Mouse (Mus musculus) forebrain, embryonic 12.5 days (tissue): ENCODE results near the gene Gm49380. TPM values are rescaled to one million over a fixed set of nuclear protein-coding genes. Genes with fewer than 3 reads are reported as not detected.

Experiments
- ATAC-seq: fragments of 200-750 bp; cut with Nextera tagmentation; 2 replicates; pipeline ENCODE4 v1.8.0; 2017; ENCODE audit warnings: moderate TSS enrichment; ENCODE audit not compliant: low FRiP score
- H3K27ac ChIP-seq: fragments of 300-500 bp; sonication (generic); 2 replicates; pipeline ENCODE4 v1.5.1; 2016; ENCODE audit warnings: mild to moderate bottlenecking
- H3K27me3 ChIP-seq: fragments of 300-500 bp; sonication (generic); 2 replicates; pipeline ENCODE4 v1.6.1; 2016; ENCODE audit warnings: mild to moderate bottlenecking
- H3K36me3 ChIP-seq: fragments of 300-500 bp; sonication (generic); replicated peaks from 2 replicates; pipeline ENCODE4 v1.6.1; 2016; ENCODE audit warnings: mild to moderate bottlenecking
- H3K4me1 ChIP-seq: fragments of 300-500 bp; sonication (generic); 2 replicates; pipeline ENCODE4 v1.6.1; 2016
- H3K4me2 ChIP-seq: fragments of 300-500 bp; sonication (generic); 2 replicates; pipeline ENCODE4 v1.6.1; 2016; ENCODE audit warnings: mild to moderate bottlenecking, moderate library complexity
- H3K4me3 ChIP-seq: fragments of 300-500 bp; sonication (generic); replicated peaks from 2 replicates; pipeline ENCODE4 v1.5.1; 2016; ENCODE audit warnings: mild to moderate bottlenecking
- H3K9ac ChIP-seq: fragments of 300-500 bp; sonication (generic); 2 replicates; pipeline ENCODE4 v1.6.1; 2016; ENCODE audit warnings: mild to moderate bottlenecking
- H3K9me3 ChIP-seq: fragments of 300-500 bp; sonication (generic); 2 replicates; pipeline ENCODE4 v1.6.1; 2016
- WGBS: fragments of 180-500 bp; shearing (Covaris S2); methylation state at CpG from one replicate; pipeline ENCODE4 v1.1.7; 2016; 5-methylcytosine and 5-hydroxymethylcytosine counted together
- polyA plus RNA-seq: library from polyadenylated mRNA; unstranded; fragments of >200 nt; fragmentation: Nextera tagmentation; extraction: Ambion mirVana; gene quantifications from 2 replicates; pipeline ENCODE4 v1.2.1, GENCODE M21; 2016

Gm49380 gene
- polyA plus RNA-seq, 1 experiment from 2014 or later: 0.14 TPM

- Histone ChIP-seq H3K36me3 (no peaks in the 10 kb centered on the region), H3K9ac (no peak overlapping the region), H3K4me2 (no peak overlapping the region), H3K27ac (no peak overlapping the region), H3K4me3 (no peak overlapping the region), H3K27me3 (peaks cover 63% of the 10 kb centered on the region), H3K9me3 (no peaks in the 10 kb centered on the region), H3K4me1 (peaks cover 15% of the 10 kb centered on the region)
- WGBS: 83% methylated on average over 5 of the region's 5 CpGs
- ATAC-seq: no peak
Measured at GRCm38 (mm10) chr9:44045884-44046272, 67.4 kb downstream of the Gm49380 start.

GRCm38 (mm10) chr9:44045158-44045883 is 68.0 kb downstream of the Gm49380 start:
- Histone ChIP-seq H3K4me3 (no peak overlapping the region), H3K27ac (no peak overlapping the region), H3K4me1 (peaks cover 15% of the 10 kb centered on the region), H3K4me2 (no peak overlapping the region), H3K36me3 (no peaks in the 10 kb centered on the region), H3K27me3 (peaks cover 64% of the 10 kb centered on the region), H3K9ac (no peak overlapping the region), H3K9me3 (no peaks in the 10 kb centered on the region)
- WGBS: 61% methylated on average over 3 of the region's 3 CpGs
- ATAC-seq: no peak

GRCm38 (mm10) chr9:44044426-44045157 is 68.7 kb downstream of the Gm49380 start:
- Histone ChIP-seq H3K4me3 (no peak overlapping the region), H3K9ac (no peak overlapping the region), H3K27ac (no peak overlapping the region), H3K4me1 (peaks cover 15% of the 10 kb centered on the region), H3K27me3 (peaks cover 64% of the 10 kb centered on the region), H3K4me2 (no peak overlapping the region), H3K36me3 (no peaks in the 10 kb centered on the region), H3K9me3 (no peaks in the 10 kb centered on the region)
- ATAC-seq: no peak
- 40% methylated on average over 14 of the region's 14 CpGs for WGBS

DNA sequence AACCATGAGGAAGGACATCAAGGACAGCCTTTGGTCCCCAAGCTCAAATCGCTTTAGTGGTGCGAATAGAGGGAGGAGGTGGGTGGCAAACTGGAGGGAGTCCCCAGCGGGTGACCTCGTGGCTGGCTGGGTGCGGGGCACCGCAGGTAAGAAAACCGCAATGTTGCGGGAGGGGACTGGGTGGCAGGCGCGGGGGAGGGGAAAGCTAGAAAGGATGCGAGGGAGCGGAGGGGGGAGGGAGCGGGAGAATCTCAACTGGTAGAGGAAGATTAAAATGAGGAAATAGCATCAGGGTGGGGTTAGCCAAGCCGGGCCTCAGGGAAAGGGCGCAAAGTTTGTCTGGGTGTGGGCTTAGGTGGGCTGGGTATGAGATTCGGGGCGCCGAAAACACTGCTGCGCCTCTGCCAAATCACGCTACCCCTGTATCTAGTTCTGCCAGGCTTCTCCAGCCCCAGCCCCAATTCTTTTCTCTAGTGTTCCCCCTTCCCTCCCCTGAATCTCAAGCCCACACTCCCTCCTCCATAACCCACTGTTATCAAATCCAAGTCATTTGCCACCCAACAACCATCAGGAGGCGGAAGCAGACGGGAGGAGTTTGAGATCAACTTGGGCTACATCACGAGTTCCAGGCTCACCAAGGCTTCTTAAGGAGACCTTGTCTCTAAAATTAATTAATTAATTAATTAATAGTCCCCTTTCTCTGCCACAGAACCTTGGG is 69.4 kb downstream of the Gm49380 start:
- Histone ChIP-seq H3K4me2 (peak overlapping the region; percentile 58), H3K36me3 (no peaks in the 10 kb centered on the region), H3K4me3 (peak overlapping the region; percentile 36), H3K4me1 (peaks cover 15% of the 10 kb centered on the region), H3K9ac (peak overlapping the region; percentile 36), H3K27ac (no peak overlapping the region), H3K9me3 (no peaks in the 10 kb centered on the region), H3K27me3 (peaks cover 64% of the 10 kb centered on the region)
- WGBS: 4% methylated on average over 23 of the region's 23 CpGs
- no peak for ATAC-seq

DNA sequence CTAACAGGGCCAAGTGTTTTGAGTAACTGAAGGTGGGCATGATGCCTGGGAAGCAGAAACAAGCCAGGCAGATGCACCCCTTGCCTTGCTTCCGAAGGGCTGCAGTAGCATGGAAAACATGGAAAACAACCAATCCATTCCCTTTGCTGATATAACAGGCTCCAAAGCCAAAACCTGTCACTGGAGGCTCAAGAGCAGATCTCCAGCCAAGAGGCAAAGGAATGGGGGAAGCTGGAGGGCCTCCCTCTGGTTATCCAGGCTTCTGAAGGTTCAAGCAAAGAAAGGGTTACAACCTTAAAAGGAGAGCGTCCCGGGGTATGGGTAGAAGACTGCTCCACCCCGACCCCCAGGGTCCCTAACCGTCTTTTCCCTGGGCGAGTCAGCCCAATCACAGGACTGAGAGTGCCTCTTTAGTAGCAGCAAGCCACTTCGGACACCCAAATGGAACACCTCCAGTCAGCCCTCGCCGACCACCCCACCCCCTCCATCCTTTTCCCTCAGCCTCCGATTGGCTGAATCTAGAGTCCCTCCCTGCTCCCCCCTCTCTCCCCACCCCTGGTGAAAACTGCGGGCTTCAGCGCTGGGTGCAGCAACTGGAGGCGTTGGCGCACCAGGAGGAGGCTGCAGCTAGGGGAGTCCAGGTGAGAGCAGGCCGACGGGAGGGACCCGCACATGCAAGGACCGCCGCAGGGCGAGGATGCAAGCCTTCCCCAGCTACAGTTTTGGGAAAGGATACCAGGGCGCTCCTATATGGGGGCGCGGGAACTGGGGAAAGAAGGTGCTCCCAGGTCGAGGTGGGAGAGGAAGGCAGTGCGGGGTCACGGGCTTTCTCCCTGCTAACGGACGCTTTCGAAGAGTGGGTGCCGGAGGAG is 70.2 kb downstream of the Gm49380 start, which contains the start of gene Thy1:
Thy1 (plus strand) TSS at position 549 of the 872 bp plus-strand sequence.
- H3K36me3 ChIP-seq: no peaks in the 10 kb centered on the region
- H3K4me1 ChIP-seq: peaks cover 15% of the 10 kb centered on the region
- no peak for ATAC-seq
- no peaks in the 10 kb centered on the region for H3K9me3 ChIP-seq
- H3K9ac ChIP-seq: peak within 1 kb of the TSS; percentile 36
- under 1% methylated on average over 30 of the region's 30 CpGs for WGBS
- peak within 1 kb of the TSS; percentile 58 for H3K4me2 ChIP-seq
- H3K27me3 ChIP-seq: peaks cover 64% of the 10 kb centered on the region
- peak within 1 kb of the TSS; percentile 36 for H3K4me3 ChIP-seq
- H3K27ac ChIP-seq: no peak within 1 kb of the TSS

- H3K9me3 ChIP-seq: no peaks in the 10 kb centered on the region
- H3K27ac ChIP-seq: no peak overlapping the region
- H3K4me2 ChIP-seq: no peak overlapping the region
- H3K36me3 ChIP-seq: no peaks in the 10 kb centered on the region
- WGBS: 90% methylated on average over 1 of the region's 1 CpGs
- peaks cover 62% of the 10 kb centered on the region for H3K27me3 ChIP-seq
- H3K4me1 ChIP-seq: peaks cover 15% of the 10 kb centered on the region
- no peak overlapping the region for H3K9ac ChIP-seq
- no peak for ATAC-seq
- no peak overlapping the region for H3K4me3 ChIP-seq
Measured at GRCm38 (mm10) chr9:44042396-44042680, 71.0 kb downstream of the Gm49380 start.

GRCm38 (mm10) chr9:44041511-44042395 is 71.5 kb downstream of the Gm49380 start:
- H3K36me3 ChIP-seq: no peaks in the 10 kb centered on the region
- peaks cover 15% of the 10 kb centered on the region for H3K4me1 ChIP-seq
- no peaks in the 10 kb centered on the region for H3K9me3 ChIP-seq
- no peak overlapping the region for H3K4me2 ChIP-seq
- no peak overlapping the region for H3K4me3 ChIP-seq
- 73% methylated on average over 7 of the region's 7 CpGs for WGBS
- no peak overlapping the region for H3K27ac ChIP-seq
- no peak overlapping the region for H3K9ac ChIP-seq
- peaks cover 58% of the 10 kb centered on the region for H3K27me3 ChIP-seq
- no peak for ATAC-seq

DNA sequence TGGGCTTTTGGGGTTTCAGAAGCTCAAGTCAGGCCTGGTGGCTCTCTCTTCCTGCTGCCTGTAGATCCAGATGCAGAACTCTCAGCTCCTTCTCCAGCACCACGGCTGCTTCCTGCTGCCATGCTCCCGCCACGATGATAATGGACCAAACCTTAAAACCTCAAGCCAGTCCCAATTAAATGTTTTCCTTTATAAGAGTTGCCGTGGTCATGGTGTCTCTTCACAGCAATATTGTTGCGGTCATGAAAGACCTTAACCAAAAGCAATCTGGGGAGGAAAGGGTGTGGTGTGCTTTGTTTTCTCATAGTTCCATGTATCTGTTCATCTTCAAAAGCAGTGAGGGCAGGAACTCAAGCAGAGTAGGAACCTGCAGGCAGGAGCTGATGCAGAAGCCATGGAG is 76.2 kb downstream of the Gm49380 start:
- Histone ChIP-seq H3K27ac (no peak overlapping the region), H3K4me2 (no peak overlapping the region), H3K4me1 (no peaks in the 10 kb centered on the region), H3K27me3 (peaks cover 13% of the 10 kb centered on the region), H3K9me3 (no peaks in the 10 kb centered on the region), H3K36me3 (no peaks in the 10 kb centered on the region), H3K4me3 (no peak overlapping the region), H3K9ac (no peak overlapping the region)
- ATAC-seq: no peak
- 96% methylated on average over 5 of the region's 5 CpGs for WGBS

GRCm38 (mm10) chr9:44033957-44034727 is 79.2 kb downstream of the Gm49380 start:
- 0 out of 2 replicates have a peak, but pooled peaks cover 6% of the 10 kb centered on the region for H3K27me3 ChIP-seq

DNA sequence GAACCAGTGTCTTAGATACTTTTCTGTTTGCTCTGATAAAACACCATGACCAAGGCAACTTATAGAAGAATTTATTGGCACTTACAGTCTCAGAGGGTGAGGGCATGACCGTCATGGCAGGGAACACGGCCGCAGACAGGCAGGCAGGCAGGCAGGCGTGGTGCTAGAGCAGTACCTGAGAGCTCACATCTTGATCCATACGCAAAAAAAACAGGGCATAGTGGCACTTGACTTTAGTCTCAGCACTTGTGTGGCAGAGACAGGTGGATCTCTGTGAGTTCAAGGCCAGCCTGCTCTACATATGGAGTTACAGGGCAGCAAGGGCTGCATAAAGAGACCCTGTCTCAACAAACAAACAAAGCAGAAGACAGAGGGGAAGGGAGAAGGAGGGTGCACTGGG is 80.0 kb downstream of the Gm49380 start:
- Histone ChIP-seq H3K9me3 (no peaks in the 10 kb centered on the region), H3K9ac (no peak overlapping the region), H3K36me3 (no peaks in the 10 kb centered on the region), H3K4me1 (no peaks in the 10 kb centered on the region), H3K27me3 (0 out of 2 replicates have a peak, but pooled peaks cover 6% of the 10 kb centered on the region), H3K27ac (no peak overlapping the region), H3K4me3 (no peak overlapping the region), H3K4me2 (no peak overlapping the region)
- ATAC-seq: no peak
- 86% methylated on average over 5 of the region's 5 CpGs for WGBS

More at GRCm38 (mm10) chr9:44033957-44034727, 79.2 kb downstream of the Gm49380 start:
- ATAC-seq: no peak
- no peak overlapping the region for H3K4me3 ChIP-seq
- H3K4me2 ChIP-seq: no peak overlapping the region
- WGBS: 78% methylated on average over 13 of the region's 13 CpGs
- no peaks in the 10 kb centered on the region for H3K4me1 ChIP-seq
- no peak overlapping the region for H3K9ac ChIP-seq
- H3K36me3 ChIP-seq: no peaks in the 10 kb centered on the region
- H3K9me3 ChIP-seq: no peaks in the 10 kb centered on the region
- no peak overlapping the region for H3K27ac ChIP-seq
